Mouse (Mus musculus) monocyte, adult 59 days (primary cell): Measurements from ENCODE around the gene Olfr869. TPM values are rescaled to one million over a fixed set of nuclear protein-coding genes. Genes with fewer than 3 reads are reported as not detected.

Source experiments
- total RNA-seq, 2 experiments: library from RNA; stranded (reverse); gene quantifications; one replicate each; pipeline ENCODE4 v1.2.4; 2023

Gene Olfr869
- total RNA-seq = not detected

DNA sequence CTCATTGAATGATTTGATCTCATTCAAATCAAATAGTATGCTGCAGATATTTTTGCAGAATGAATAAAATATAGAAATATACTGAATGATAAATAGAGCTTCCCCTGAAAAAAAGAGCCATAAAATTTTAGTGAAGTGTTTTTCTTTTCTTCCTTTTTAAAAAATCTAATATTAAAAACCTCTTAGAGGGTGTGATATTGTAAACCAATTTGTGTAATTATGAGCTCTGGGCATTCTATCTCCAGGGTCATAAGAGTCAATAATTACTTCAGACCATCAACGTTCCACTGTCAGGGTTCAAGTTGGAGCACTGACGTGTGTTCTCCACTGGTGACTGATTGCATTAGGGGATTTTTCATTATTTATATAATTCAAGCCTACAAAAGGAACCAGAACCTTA is at the start of gene Olfr869:
Olfr869 (plus strand) TSS at position 301 of the 400 bp plus-strand sequence.

DNA sequence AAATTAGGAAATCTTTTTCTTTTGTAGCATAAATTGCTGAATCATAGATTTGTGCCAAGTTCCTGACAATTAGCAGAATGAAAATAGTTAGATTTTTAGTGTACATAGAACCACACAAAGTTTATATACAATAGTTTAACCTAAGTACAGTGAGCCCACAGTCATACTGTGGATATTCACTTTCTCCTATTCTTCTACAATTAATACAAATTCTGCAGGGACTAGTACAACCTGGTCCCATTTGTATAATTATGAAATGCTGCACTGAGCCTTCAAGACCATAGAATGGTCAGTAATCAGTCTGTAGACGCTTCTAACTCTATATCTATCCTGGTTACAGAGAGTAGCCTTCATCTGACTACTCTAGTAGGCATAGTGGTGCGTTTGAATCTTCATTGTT is 30.5 kb upstream of the Olfr869 start, which contains the start of gene Olfr868:
Olfr868 (plus strand) TSS at position 301 of the 400 bp plus-strand sequence.

GRCm38 (mm10) chr9:20173957-20174356 is 45.1 kb downstream of the Olfr869 start, which contains the start of gene Olfr870:
Gene Olfr870 (minus strand): TSS chr9:20174057.

Other genes starting within 250 kb of the Olfr869 start
- not detected for gene Olfr862, start 241.0 kb upstream of the Olfr869 start, total RNA-seq
- not detected for gene Olfr77, start 212.1 kb upstream of the Olfr869 start, total RNA-seq
- not detected for gene Olfr866, start 101.0 kb upstream of the Olfr869 start, total RNA-seq
- gene Olfr867, start 71.4 kb upstream of the Olfr869 start, total RNA-seq = not detected
- not detected for gene Olfr868, start 30.4 kb upstream of the Olfr869 start, total RNA-seq
- gene Olfr870, start 45.0 kb downstream of the Olfr869 start, total RNA-seq = not detected
- not detected for gene Olfr871, start 83.2 kb downstream of the Olfr869 start, total RNA-seq
- not detected for gene Olfr872, start 108.1 kb downstream of the Olfr869 start, total RNA-seq
- not detected for gene Olfr39, start 153.3 kb downstream of the Olfr869 start, total RNA-seq
- gene Olfr873, start 169.5 kb downstream of the Olfr869 start, total RNA-seq = not detected
- not detected for gene Olfr18, start 207.1 kb downstream of the Olfr869 start, total RNA-seq